Mouse (Mus musculus) embryonic fibroblast, embryonic 13.5 days (primary cell): Measurements from ENCODE around the gene Tmem170.

Experiments
- CTCF ChIP-seq: IDR thresholded peaks from 2 replicates; pipeline ENCODE4 v1.5.1; 2011; ENCODE audit warnings: mild to moderate bottlenecking, control low read depth, low read length, moderate library complexity, borderline replicate concordance; ENCODE audit not compliant: insufficient read depth
- POLR2A ChIP-seq: IDR thresholded peaks from 2 replicates; pipeline ENCODE4 v1.6.1; 2011; ENCODE audit warnings: low read depth, mild to moderate bottlenecking, control low read depth, low read length, moderate library complexity

- TF ChIP-seq CTCF (no peak), POLR2A (no peak)
Measured at GRCm38 (mm10) chr8:111920971-111921370, 44.4 kb upstream of the Tmem170 start.
